Mouse (Mus musculus) spleen, adult 12 weeks (tissue): ENCODE results near the gene Amotl1.

ENCODE experiments used
- DNase-seq: peaks from one replicate; pipeline ENCODE4 v3.0.0; 2022; ENCODE audit warnings: low spot score

Amotl1 gene

DNA sequence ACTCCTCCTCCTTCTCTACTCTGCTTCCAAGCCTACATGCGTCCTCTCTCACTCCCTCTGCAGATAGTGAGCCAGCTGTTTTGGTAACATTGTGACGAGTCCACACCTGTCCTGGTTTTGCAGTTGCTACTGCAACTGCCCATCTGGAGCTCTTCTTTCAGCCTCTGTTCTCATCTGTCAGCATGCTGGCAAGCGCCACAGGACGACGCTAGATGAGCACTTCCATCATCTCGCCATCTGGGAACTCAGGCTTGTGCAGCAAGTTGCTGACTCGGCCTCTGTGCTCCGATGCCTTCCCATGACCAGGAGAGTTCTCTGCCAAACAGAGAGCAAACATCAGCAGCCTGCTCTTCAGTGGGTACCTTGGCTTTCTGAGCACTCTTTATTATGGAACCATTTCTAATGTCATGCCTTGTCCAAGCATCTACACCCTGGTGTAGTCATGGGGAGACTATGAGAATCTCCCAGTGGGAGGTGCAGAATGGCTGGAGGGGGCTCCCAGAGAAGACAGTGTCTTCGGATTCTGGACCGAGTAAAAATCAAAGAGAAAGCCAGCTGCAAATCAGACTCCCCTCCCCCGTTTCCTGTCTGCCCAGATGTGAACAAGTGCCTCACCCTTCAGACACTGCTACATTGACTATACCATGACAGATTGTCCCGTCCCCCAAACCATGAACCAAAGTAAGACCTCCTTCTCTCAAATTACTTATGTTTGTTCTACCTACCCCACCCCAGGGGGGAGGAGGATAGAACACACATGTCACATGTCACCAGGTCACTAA, 97.1 kb downstream of the Amotl1 start:
- no peak for DNase-seq

DNA sequence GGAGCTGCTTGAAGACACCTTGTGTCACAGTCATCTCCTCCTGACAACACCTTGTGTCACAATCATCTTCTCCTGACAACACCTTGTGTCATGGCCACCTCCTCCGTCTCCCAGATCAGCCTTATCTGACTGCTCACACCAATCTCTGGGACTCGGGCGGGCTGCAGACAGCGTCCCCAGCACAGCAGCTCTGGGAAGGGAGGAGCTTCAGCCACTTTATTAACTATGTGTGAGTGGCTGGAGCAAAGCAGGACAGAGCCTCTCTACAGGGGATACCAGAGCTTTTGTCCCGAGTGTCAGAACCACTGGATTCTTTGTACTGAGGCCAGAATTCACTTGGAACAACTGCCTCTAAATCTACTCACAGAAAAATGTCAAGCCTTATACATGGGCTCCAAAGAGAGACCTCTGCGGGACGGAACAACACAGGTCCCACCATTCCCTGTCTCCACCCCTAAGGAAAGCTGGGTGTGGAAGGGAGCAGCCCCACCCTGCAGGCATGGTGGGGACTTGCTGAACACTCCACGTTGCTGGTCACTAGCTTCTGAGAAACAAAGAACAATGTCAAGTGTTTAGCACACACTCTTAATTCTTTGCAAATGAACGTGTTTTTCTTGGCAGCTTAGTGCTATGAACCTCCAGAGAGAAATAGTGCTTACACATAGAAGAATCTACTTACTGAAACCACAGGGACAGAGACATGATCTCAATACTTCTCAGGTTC, 100.7 kb downstream of the Amotl1 start:
- no peak for DNase-seq

DNA sequence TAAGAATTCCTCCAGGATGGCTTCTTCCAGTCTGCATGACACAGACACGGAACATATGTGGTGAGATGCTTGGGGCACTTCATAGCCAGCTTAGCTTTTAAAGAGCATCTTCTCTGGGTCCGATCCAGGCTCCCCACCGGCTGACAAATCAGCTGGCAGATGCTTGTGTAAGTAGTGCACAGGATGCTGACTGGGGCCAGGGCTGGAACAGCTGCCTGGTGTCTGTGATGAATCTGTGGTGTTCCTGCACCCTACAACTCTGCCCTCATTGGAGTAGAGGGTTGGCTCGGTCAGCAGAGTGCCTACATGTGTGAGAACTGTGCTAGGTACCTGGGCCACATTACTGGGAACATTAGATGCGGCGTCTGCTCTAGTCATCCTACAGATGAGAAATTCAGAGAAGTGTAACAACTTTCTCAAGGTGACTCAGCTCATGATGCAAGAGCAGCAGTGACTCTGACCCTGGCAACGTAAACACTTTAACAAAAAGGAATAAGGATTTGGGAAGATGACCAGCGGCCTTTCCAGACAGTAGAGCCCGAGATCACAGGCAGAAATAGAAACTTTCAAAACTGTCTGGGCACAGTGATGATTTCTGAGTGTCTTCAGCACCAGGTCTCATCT, 109.9 kb downstream of the Amotl1 start:
- DNase-seq, result no peak

DNA sequence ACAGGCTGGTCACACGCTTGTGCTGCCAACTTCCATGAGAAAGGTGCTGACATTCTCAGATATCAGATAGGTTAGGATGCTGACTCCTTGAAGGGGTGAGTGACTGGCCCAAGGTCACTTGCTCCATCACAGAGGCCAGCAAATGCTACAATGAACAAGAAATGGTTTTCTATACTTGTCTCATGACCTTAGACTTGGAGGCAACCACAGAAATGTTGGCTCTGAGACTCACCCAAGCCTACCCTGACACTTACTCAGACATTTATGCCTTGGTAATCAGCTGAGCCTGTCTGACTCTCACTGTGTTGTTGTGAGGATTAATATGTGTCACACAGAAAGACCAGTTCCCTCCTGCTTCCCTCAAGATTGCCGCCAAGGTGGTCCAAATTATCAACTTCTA, 111.2 kb downstream of the Amotl1 start:
- DNase-seq, result no peak

DNA sequence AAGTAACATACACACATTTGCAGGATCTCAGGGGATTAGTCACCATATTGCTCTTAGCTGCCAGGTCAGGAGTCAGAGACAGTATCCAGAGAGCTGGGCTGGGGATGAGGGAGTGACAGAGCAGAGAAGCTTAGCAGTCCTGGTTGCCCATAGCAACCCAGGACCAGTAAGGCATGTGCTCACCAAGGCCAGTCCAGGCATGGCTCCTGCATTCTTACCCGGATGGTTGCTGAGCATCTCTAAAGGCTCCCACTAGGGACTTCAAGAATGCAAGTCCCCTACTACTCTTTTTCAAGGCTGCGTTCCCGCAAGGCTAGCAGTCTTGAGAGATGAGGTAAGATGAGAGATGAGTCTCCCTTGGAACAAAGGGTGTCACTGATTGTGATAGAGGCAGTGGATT, 112.6 kb downstream of the Amotl1 start:
- DNase-seq, result no peak

DNA sequence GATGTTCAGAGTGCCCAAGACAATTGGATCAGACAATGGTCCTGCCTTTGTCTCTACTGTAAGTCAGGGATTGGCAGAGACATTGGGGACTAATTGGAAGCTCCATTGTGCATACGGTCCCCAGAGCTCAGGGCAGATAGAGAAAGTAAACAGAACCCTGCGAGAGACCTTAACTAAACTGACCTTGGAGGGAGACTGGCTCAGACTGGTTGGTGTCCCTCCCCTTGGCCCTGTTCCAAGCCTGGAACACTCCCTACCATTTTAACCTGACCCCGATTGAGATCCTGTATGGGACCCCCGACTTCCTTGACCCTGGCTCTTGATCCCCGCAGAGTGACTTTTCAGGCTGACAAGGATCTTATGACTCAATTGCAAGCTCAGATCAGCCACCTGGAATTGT, 114.9 kb downstream of the Amotl1 start:
- no peak for DNase-seq

DNA sequence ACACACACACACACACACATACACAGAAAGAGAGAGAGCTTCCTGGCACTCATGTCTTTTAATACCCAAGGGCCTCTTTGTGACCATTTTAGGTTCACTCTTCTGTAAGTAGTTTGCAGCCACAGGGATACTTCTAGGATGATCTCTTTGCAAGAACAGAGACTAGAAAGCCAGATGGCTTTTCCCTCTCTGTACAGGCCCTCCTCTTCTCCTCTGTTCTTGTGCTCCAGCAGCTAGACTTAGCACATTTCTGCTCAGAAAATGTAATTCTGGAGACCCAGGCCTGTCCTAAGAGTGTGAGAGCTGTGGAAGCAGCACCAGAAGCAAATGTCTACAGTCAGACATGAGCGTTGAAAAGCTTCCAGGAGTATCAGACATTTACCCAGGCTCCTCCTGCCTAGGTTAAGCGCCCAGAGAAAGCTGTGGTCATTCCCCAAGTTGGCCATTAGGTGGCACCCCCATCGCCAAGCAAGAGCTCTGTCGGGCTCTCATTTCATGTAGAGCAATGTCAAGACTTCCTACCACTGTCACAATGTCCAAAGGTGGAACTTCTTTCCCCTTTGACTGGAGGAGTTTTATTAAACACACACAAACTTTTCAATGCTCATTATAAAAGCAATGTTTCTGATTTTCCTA, 121.3 kb downstream of the Amotl1 start:
- peak; percentile 23 for DNase-seq

DNA sequence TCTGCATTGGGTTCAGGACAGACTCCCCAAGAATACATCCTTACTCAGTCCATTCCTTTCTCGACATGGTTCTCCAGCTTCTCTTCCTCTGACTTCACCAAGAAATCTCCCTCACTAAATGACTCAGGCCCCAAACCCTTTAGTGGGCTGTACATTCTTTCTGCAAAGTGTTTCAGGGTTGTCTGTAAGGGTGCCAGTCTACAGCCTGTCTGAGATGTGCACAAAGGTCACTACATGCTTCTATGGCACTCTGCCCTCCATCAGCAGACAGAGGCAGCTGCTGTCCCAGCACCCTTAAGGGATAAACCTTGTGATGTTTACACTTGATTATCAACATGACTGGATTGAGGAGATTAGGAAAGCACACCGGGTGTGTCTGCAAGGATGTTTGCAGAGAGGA, 123.2 kb downstream of the Amotl1 start:
- no peak for DNase-seq

DNA sequence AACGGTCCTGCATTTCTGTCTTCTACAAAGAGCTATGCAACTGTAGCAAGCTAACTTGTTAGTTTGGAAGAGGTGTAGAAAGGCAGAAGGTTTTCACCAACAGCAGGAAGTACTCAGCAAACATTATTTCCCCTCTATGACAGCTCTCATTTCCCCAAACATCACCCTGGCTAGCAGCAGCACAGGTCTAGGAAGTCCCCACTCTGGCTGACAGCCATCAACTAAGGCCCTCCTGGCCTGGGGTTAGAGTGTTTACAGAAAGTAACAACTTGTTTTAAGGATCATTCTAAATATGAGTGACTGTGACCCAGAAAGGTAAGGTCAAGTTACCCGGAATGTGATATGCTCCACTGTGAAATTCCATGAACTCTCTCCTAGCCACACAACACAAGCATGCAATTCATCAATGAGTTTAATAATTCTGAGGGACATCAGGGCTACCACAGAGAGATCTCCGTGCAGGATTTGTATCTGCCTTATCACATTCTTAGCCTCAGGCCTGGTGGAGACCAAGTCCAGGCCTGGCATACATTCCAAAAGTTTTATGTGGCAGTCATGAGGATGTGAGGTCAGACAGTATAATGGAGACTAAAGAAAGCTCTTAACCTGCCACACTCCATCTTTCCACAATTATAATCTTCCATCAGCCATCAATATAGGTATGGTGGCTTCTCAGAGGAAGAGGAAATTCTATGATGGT, 123.7 kb downstream of the Amotl1 start:
- no peak for DNase-seq

DNA sequence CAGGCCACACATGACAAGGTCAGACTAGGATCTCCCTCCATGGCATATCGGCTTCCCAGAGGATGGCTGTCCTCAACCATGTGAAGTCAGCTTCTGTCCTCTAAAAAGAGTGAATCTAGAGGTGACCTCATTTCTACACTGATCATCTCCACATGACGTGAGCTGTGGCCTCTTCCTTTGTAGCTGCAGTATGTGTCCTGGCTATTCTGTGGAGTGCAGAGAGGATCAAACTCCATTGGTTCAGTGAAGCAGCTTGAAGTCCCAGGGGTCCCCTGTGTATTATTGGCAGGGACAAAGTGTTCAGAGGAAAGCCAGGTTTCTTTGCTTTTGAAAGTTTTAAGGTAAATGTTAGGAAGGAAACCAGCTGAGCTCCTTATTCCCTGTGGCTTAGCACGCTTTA, 126.8 kb downstream of the Amotl1 start:
- DNase-seq, result no peak

DNA sequence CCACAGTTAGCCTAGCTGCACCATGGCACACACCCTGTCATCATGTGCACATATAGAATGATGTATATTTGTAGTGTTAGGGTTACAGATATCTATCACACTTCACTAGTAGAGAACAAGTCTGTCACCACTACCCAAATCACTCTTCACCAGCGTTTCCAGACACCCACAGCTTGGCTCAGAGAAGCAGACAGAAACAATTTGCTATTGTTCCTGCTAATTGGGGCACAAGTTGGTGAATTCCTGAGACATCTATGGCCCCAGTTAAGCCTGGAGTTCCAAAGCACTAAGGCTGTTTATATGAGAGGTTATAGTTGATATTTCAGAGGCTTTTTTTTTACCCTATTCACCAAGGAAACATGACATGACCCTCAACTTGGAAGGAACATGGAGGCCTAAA, 127.6 kb downstream of the Amotl1 start:
- no peak for DNase-seq

DNA sequence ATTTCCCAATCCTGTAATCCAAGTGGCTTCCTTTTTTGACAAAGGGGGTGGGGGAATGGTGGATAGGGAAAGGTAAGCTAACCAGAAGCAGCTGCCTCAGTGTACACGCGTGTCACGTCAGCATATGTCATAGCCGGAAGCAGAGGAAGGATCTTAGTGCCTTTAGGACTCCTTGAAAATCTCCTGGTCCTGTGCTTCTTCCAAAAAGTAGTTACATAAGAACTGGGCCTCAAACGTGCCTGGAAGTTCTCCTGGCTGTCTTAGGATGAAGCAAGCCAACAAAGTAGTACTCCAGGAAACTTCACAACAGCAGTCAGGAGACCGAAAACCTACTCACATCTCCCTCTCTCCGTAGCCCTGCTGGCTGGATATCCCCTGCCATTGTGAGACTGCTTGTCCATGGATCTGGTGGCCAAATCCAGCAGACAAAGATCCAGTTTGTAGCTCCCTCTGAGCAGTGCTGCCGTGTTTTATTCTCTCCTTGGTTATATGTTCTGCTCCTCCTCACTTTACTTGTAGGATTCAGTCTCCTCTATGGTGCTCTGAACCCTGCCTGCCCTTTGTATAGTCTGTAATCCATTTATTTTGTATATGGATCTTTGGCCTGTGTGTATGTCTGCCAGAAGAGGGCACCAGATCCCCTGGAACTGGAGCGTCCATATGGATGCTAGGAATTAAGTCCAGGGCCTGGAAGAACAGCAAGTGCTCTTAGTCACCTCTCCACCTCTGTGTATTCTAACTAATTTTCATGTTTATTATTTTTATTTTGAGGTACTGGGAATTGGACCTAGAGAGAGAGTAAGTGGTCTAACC, 132.0 kb downstream of the Amotl1 start:
- no peak for DNase-seq

DNA sequence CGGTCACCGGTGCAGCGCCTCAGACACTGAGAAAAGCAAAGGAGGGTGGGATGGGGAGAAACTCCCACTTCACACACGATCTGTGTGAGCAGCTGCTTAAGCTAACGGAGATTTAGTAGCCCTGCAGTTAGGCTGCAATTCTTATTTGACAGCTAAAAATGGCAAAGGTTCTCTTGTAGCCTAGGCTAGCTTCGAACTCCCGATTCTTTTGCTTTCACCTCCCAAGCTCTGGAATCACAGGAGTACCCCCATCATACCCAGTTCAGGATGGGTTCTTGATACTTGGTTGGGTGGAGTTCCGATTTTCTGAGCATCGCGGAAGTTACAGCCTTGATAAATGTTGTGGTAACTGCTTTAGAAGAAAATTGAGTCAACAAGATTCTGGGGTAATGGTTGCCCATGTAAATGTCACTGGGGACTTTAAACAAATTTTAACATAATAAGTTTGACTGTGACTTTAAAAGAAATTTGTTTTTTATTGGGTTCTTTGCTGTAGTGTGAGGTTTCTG, 143.9 kb downstream of the Amotl1 start:
- no peak for DNase-seq

DNA sequence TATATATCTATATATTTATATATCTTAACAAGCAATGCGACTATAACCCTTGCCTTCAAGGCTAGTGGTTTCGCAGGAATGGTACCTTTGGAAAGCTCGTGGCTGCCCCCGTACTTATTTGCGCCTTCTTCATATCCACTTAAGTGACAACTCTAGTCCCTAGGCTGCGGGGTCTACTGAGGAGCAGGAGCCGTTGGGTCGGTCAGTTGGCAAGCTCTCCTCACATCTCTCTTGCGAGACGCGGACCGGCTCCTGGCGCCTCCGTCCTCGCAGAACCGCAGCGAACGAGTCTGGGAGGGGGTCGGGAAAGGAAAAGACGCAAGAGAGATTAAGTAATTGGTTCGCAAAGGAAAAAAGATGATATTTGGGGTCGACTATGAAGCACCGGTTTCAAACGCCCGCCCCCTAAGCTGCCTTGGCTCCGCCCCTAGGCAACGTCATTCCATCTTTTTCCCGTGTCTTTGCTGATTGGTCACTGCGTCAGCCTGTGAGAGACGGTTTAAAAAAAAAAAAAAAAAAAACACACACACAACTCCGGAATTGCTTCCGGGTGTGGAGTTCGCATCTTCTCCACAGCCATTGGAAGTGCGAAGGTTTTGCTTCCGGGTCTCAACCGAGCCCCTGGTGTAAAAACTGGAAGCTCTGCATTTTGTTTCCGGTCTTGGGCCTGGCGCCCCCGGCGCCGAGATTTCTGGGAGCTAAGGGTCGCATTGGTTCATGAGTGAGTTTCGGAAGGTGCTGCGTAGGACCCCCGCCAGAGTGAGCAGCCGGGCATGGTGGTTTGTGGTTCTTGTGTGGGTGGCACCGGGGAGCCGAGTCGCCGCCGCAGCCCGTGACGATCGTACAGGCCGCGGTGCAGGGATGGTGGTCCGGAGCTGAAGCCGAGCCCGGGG, 144.6 kb downstream of the Amotl1 start, which contains the start of the genes Kdm4d and Cwc15:
Gene Kdm4d (minus strand): TSS at position 460 of the 893 bp plus-strand sequence.
Gene Cwc15 (plus strand): TSS at position 595 of the 893 bp plus-strand sequence.
- peak; percentile 91 for DNase-seq

DNA sequence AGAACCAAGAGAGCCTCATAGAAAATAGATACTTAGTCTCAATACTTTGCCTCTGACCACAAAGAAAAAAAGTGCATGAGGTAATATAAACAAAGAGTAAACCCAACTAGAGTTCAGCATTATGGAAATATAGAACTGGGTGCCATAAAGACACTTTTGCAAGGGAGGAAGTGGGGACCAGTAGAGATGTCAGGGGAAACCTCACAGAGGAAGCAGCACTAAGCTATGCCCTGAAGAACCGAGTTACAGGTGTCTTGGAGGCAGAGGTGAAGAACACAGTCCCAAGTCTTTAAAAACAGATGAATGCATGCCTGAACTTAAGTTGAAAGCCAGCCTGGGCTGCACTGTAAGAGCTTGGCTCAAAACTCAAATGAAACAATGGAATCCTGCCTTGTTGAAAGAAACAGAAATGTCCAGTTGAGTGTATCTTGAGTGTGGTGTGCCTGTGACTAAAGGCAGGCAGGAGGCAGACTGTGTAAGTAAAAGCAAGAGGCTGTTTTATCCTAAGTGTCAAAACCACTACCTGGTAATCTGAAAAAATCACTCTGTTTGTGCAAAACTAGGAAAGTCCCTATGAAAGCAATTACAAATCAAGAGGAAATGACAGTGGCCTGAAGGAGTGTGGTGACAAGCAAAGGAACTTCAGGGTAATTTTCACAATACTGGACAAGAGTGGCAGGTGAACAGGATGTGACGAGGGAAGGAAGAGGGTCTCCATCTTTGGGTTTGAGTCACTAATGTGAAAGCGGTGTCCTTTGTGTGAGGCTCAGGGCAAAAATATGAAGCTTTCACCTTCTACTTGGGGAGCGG, 145.8 kb downstream of the Amotl1 start:
- no peak for DNase-seq
